ENCODE assay signal across 30 mouse cellular contexts in the genomic region with DNA sequence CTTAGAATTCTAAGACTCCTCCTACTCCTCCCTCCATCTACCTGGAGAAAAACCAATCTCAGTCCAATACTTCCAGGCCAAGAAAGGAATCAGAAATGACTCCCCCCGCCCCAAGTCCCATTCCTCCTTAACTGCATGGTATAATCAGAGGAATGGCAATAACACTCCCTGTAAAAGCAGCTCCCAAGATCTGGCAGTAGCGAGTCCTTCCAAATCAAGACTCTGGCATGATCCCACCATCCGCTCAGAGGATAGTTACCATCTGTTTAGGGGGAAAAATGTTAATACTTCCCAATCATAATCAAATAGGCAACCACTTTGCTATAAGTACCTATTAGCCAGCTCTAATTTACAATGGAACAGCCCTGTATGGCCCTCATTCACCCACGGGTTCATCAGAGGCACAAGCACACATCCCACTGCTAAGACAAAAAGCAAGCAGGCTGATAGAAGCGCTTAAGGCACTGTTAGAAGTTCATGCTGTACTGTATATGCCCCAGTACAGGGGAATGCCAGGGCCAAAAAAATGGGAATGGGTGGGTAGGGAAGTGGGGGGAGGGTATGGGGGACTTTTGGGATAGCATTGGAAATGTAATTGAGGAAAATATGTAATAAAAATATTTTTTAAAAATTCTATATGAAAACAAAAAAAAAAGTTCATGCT.
A peak's percentile ranks its signal among the peaks of the same experiment; 100 is the strongest.
DNase-seq lines count a peak whose midpoint lies in the region; ATAC-seq and TF ChIP-seq lines count a peak whose summit lies in the region.
"Had no signal": no experiment of that assay in that cellular context is flagged by ENCODE, and none has a peak within 500 bp of the region (broad histone marks: within the 10 kb centered on the region; RNA-seq: fewer than 3 reads in every experiment).

No protein-coding gene starts in this region.

- H3K27ac ChIP-seq in forebrain, embryonic 15.5 days (replicated peaks): peak overlapping the region; percentile 47
- no peak overlapping the region for H3K27ac ChIP-seq in forebrain, embryonic 11.5 days (ENCODE audit: low read depth, low read length)
- H3K27ac ChIP-seq in cerebellum, adult 2 months (ENCODE audit: insufficient read depth, low read length): peak overlapping the region; percentile 38
- H3K27ac ChIP-seq in forebrain, postnatal 0 days (ENCODE audit: low read depth, low read length): no peak overlapping the region
- no peak overlapping the region for H3K27ac ChIP-seq in midbrain, embryonic 15.5 days
- H3K27ac ChIP-seq: embryonic facial prominence, embryonic 12.5 days; heart, embryonic 13.5 days; hindbrain, embryonic 10.5 days; hindbrain, embryonic 15.5 days; intestine, embryonic 15.5 days; kidney, postnatal 0 days; left cerebral cortex, adult 2 months; liver, embryonic 12.5 days; neural tube, embryonic 12.5 days; stomach, postnatal 0 days had no signal

- 0 out of 2 replicates have a peak, but pooled peaks cover 3% of the 10 kb centered on the region for H3K4me1 ChIP-seq in forebrain, embryonic 15.5 days
- H3K4me1 ChIP-seq in forebrain, embryonic 11.5 days (replicated peaks; ENCODE audit: control insufficient read depth, insufficient read depth, low read length): no peaks in the 10 kb centered on the region
- peaks cover 31% of the 10 kb centered on the region for H3K4me1 ChIP-seq in cerebellum, adult 2 months (ENCODE audit: control insufficient read depth, insufficient read depth, low read length)
- H3K4me1 ChIP-seq in forebrain, postnatal 0 days (ENCODE audit: insufficient read depth): no peaks in the 10 kb centered on the region
- H3K4me1 ChIP-seq in midbrain, embryonic 15.5 days: no peaks in the 10 kb centered on the region
- H3K4me1 ChIP-seq: embryonic facial prominence, embryonic 12.5 days; heart, embryonic 13.5 days; hindbrain, embryonic 10.5 days; hindbrain, embryonic 15.5 days; intestine, embryonic 15.5 days; liver, embryonic 12.5 days; neural tube, embryonic 12.5 days had no signal

- no peaks in the 10 kb centered on the region for H3K9me3 ChIP-seq in forebrain, embryonic 15.5 days
- H3K9me3 ChIP-seq in forebrain, embryonic 11.5 days (ENCODE audit: control insufficient read depth, low read length): no peaks in the 10 kb centered on the region
- no peaks in the 10 kb centered on the region for H3K9me3 ChIP-seq in forebrain, postnatal 0 days (ENCODE audit: low read length)
- H3K9me3 ChIP-seq in midbrain, embryonic 15.5 days: no peaks in the 10 kb centered on the region
- H3K9me3 ChIP-seq: embryonic facial prominence, embryonic 12.5 days; heart, embryonic 13.5 days; hindbrain, embryonic 10.5 days; hindbrain, embryonic 15.5 days; intestine, embryonic 15.5 days; liver, embryonic 12.5 days; neural tube, embryonic 12.5 days had no signal

- TF ChIP-seq POLR2A in cerebellum, adult 2 months (IDR thresholded peaks at IDR 0.05; ENCODE audit: borderline replicate concordance, insufficient read depth, low read length): no peak

- H3K27me3 ChIP-seq in forebrain, embryonic 15.5 days: no peaks in the 10 kb centered on the region
- H3K27me3 ChIP-seq in forebrain, embryonic 11.5 days (ENCODE audit: control insufficient read depth, insufficient read depth, low read length): no peaks in the 10 kb centered on the region
- H3K27me3 ChIP-seq in cerebellum, adult 2 months (ENCODE audit: control insufficient read depth, insufficient read depth, low read length): no peaks in the 10 kb centered on the region
- no peaks in the 10 kb centered on the region for H3K27me3 ChIP-seq in forebrain, postnatal 0 days (ENCODE audit: insufficient read depth, low read length)
- H3K27me3 ChIP-seq in midbrain, embryonic 15.5 days (replicated peaks): no peaks in the 10 kb centered on the region
- H3K27me3 ChIP-seq: embryonic facial prominence, embryonic 12.5 days; heart, embryonic 13.5 days; hindbrain, embryonic 15.5 days; intestine, embryonic 15.5 days; liver, embryonic 12.5 days; neural tube, embryonic 12.5 days had no signal

- no peak overlapping the region for H3K4me2 ChIP-seq in forebrain, embryonic 15.5 days (replicated peaks)
- H3K4me2 ChIP-seq in forebrain, embryonic 11.5 days (ENCODE audit: low read depth, low read length, severe bottlenecking): no peak overlapping the region
- H3K4me2 ChIP-seq in forebrain, postnatal 0 days (ENCODE audit: low read depth): no peak overlapping the region
- no peak overlapping the region for H3K4me2 ChIP-seq in midbrain, embryonic 15.5 days
- H3K4me2 ChIP-seq: embryonic facial prominence, embryonic 12.5 days; heart, embryonic 13.5 days; hindbrain, embryonic 15.5 days; intestine, embryonic 15.5 days; liver, embryonic 12.5 days; midbrain, embryonic 11.5 days; neural tube, embryonic 12.5 days had no signal

- peaks cover 5% of the 10 kb centered on the region; the same call in 1 of the 2 replicates for H3K36me3 ChIP-seq in forebrain, embryonic 15.5 days
- H3K36me3 ChIP-seq in forebrain, embryonic 11.5 days (ENCODE audit: control insufficient read depth, insufficient read depth, low read length): no peaks in the 10 kb centered on the region
- H3K36me3 ChIP-seq in forebrain, postnatal 0 days (ENCODE audit: insufficient read depth): peaks cover 8% of the 10 kb centered on the region; the same call in 1 of the 2 replicates
- H3K36me3 ChIP-seq in midbrain, embryonic 15.5 days (replicated peaks): no peaks in the 10 kb centered on the region
- H3K36me3 ChIP-seq: embryonic facial prominence, embryonic 12.5 days; heart, embryonic 13.5 days; hindbrain, embryonic 10.5 days; intestine, embryonic 15.5 days; liver, embryonic 12.5 days; neural tube, embryonic 12.5 days had no signal

- no peak overlapping the region for H3K9ac ChIP-seq in forebrain, embryonic 15.5 days (replicated peaks)
- H3K9ac ChIP-seq in forebrain, embryonic 11.5 days (ENCODE audit: low read length): no peak overlapping the region
- H3K9ac ChIP-seq in forebrain, postnatal 0 days: no peak overlapping the region
- H3K9ac ChIP-seq in midbrain, embryonic 15.5 days: no peak overlapping the region
- H3K9ac ChIP-seq: embryonic facial prominence, embryonic 12.5 days; heart, embryonic 13.5 days; hindbrain, embryonic 15.5 days; intestine, embryonic 15.5 days; liver, embryonic 12.5 days; liver, postnatal 0 days; neural tube, embryonic 12.5 days had no signal

- ATAC-seq in forebrain, embryonic 15.5 days (replicated peaks): 0 out of 2 replicates have a peak, but pooled peaks have one; percentile 57
- ATAC-seq in forebrain, embryonic 11.5 days (replicated peaks; ENCODE audit: low FRiP score): no peak
- ATAC-seq in forebrain, postnatal 0 days: peak; percentile 42; the same call in 1 of the 2 replicates
- ATAC-seq in midbrain, embryonic 15.5 days (replicated peaks): no peak
- ATAC-seq: intestine, embryonic 15.5 days; liver, embryonic 12.5 days; liver, postnatal 0 days had no signal

- no peak for DNase-seq in forebrain, embryonic 11.5 days (ENCODE audit: low spot score)
- peak; percentile 52 to 70 for DNase-seq in cerebellum, adult 2 months
- DNase-seq in cerebellum, postnatal 10 days: peak; percentile 46 to 53
- DNase-seq in forebrain, postnatal 0 days: peak; percentile 29
- DNase-seq in gastrocnemius, postnatal 4 days (ENCODE audit: low spot score in 2 of 2): no peak
- DNase-seq: adrenal gland, postnatal 25 days; B cell, adult 2 months; embryo, embryonic 11 days; heart, postnatal 10 days; kidney, adult 2 months; left cerebral cortex, postnatal 4 days; liver, postnatal 0 days; lung, postnatal 36 days; right cerebral cortex, postnatal 4 days; thymus, adult 18-20 months; thymus, postnatal 25 days had no signal

- H3K4me3 ChIP-seq in forebrain, embryonic 15.5 days: no peak overlapping the region
- no peak overlapping the region for H3K4me3 ChIP-seq in forebrain, embryonic 11.5 days (ENCODE audit: low read depth, low read length)
- no peak overlapping the region for H3K4me3 ChIP-seq in cerebellum, adult 2 months (replicated peaks; ENCODE audit: insufficient read depth, low read depth, low read length)
- H3K4me3 ChIP-seq in forebrain, postnatal 0 days (ENCODE audit: low read depth, low read length): no peak overlapping the region
- H3K4me3 ChIP-seq in midbrain, embryonic 15.5 days: no peak overlapping the region
- H3K4me3 ChIP-seq: embryonic facial prominence, embryonic 12.5 days; heart, embryonic 13.5 days; hindbrain, embryonic 10.5 days; hindbrain, embryonic 15.5 days; intestine, embryonic 15.5 days; left cerebral cortex, adult 2 months; liver, embryonic 12.5 days; myocyte; neural tube, embryonic 12.5 days had no signal

- TF ChIP-seq CTCF in cerebellum, adult 2 months (IDR thresholded peaks at IDR 0.05; ENCODE audit: borderline replicate concordance, insufficient read depth, low read depth, low read length): no peak
- TF ChIP-seq CTCF in forebrain, postnatal 0 days (IDR thresholded peaks at IDR 0.05; ENCODE audit: low read depth): no peak

- 74% methylated on average over 5 of the region's 5 CpGs for WGBS in forebrain, embryonic 15.5 days
- 84% methylated on average over 5 of the region's 5 CpGs for WGBS in forebrain, embryonic 11.5 days
- 38% methylated on average over 5 of the region's 5 CpGs for WGBS in cerebellum, adult 2 months
- WGBS in forebrain, postnatal 0 days: 65% methylated on average over 5 of the region's 5 CpGs
- 86% methylated on average over 5 of the region's 5 CpGs for WGBS in midbrain, embryonic 15.5 days

Comparison
In these comparisons a context has a peak if more than half of its experiments do, and no peak if none do; other contexts are left out.
1. ATAC-seq: peak in forebrain, embryonic 15.5 days (single experiment) and forebrain, postnatal 0 days (single experiment); none in forebrain, embryonic 11.5 days (single experiment) and midbrain, embryonic 15.5 days (single experiment).
2. H3K27ac ChIP-seq: peak in forebrain, embryonic 15.5 days (single experiment) and cerebellum, adult 2 months (single experiment); none in forebrain, embryonic 11.5 days (single experiment), forebrain, postnatal 0 days (single experiment) and midbrain, embryonic 15.5 days (single experiment).
3. DNase-seq: peak in cerebellum, adult 2 months (2 of 2), cerebellum, postnatal 10 days (2 of 2) and forebrain, postnatal 0 days (single experiment); none in forebrain, embryonic 11.5 days (single experiment) and gastrocnemius, postnatal 4 days (0 of 2).